Mouse (Mus musculus): Measurements from ENCODE around the gene Zfp78. TPM values are rescaled to one million over a fixed set of nuclear protein-coding genes. Genes with fewer than 3 reads are reported as not detected.
"Not testable (repeated sequence)": the region's sequence is repeated elsewhere in the genome, so short reads cannot be mapped to it uniquely, and the experiment has no call there.

The Zfp78 gene
- polyA plus RNA-seq, 1 experiment from 2014 or later: 4.6 TPM

DNA sequence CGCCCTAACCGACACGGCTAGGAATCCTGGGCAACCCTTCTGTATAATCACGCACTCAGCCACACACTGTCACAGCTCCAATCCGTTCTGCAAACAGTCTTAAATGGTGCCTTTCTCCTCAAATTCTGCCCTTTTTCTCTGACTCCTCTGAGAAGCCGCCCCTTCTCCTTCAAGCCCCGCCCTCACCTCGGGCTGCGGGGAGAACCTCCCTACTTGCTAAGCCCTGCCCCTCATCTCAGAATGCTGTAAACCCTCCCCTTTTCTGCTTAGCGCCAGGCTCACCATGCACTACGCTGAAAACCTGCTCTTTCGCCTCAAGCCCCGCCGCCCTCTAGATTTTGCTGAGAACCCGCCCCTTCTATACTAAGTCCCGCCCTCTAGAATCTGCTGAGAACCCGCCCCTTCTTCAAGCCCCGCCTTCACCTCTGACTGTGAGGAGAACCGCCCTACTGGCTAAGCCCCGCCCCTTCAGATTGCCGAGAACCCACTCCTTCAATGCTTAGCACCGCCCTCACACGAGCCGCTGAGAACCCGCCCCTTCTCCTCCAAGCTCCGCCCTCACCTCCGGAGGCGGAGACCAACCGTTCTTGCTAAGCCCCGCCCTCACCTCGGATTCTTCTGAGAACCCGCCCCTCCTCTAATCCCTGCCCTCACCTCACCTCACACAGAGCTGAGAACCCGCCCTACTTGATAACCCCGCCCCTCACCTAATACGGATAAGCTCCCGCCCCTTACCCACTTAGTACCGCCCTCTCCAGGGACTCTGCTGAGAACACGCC, 623 bp upstream of the Zfp78 start:
- H3K9me3 ChIP-seq: no peaks in the 10 kb centered on the region
- peak overlapping the region; percentile 54 for H3K4me3 ChIP-seq
- peak overlapping the region; percentile 56 for H3K4me2 ChIP-seq (replicated peaks)
- H3K9ac ChIP-seq (replicated peaks): peak overlapping the region; percentile 59
- H3K4me1 ChIP-seq: peaks cover 10% of the 10 kb centered on the region
- WGBS: under 1% methylated on average over 38 of the region's 38 CpGs
- no peaks in the 10 kb centered on the region for H3K27me3 ChIP-seq
- H3K36me3 ChIP-seq: no peaks in the 10 kb centered on the region
- peak; percentile 94 for ATAC-seq (replicated peaks)
- peak overlapping the region; percentile 96 for H3K27ac ChIP-seq (replicated peaks)

DNA sequence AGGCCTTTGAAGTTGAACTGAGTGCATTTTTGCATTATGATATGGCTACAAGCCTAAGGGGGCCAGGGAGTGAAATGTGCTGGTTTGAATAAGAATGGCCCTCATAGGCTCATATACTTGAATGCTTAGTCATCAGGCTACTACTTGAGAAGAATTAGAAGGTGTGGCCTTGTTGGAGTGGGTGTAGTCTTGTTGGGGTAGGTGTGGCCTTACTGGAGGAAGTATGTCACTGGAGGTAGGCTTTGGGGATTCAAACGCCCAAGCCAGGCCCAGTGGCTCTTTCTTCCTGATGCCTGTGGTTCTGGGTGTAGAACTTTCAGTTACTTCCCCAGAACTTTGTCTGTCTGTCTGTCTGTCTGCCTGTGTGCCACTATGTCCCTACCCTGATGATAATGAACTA, 1.7 kb downstream of the Zfp78 start:
- ATAC-seq (replicated peaks): no peak
- 67% methylated on average over 1 of the region's 1 CpGs for WGBS
- Histone ChIP-seq H3K27me3 (no peaks in the 10 kb centered on the region), H3K27ac (replicated peaks) (no peak overlapping the region), H3K36me3 (no peaks in the 10 kb centered on the region), H3K9me3 (no peaks in the 10 kb centered on the region), H3K9ac (replicated peaks) (no peak overlapping the region), H3K4me2 (replicated peaks) (no peak overlapping the region), H3K4me3 (no peak overlapping the region), H3K4me1 (peaks cover 10% of the 10 kb centered on the region)

DNA sequence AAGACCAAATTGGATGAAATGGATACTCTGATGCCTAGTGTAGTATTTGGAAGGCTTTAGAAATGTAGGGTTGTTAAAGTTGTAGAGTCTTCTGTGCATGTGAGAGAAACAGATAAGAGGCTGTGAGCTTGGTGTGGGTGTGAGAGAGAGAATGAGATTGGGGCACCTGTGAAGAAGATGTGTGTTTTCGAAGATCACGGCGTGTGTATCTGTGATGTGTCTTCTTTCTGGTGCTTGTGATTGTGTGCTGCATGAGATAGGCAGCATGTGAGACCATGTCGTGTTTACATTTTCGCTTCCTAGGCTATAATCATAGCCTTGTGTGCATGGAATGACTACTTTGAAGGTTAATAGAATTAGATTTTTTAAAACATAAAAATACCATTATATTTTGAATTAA, 4.1 kb downstream of the Zfp78 start:
- no peak for ATAC-seq (replicated peaks)
- H3K27me3 ChIP-seq: no peaks in the 10 kb centered on the region
- no peak overlapping the region for H3K4me3 ChIP-seq
- no peaks in the 10 kb centered on the region for H3K9me3 ChIP-seq
- peaks cover 10% of the 10 kb centered on the region for H3K4me1 ChIP-seq
- H3K27ac ChIP-seq (replicated peaks): no peak overlapping the region
- no peak overlapping the region for H3K4me2 ChIP-seq (replicated peaks)
- 92% methylated on average over 5 of the region's 5 CpGs for WGBS
- H3K9ac ChIP-seq (replicated peaks): no peak overlapping the region
- H3K36me3 ChIP-seq: no peaks in the 10 kb centered on the region; the same call in 1 of the 2 replicates

- 85% methylated on average over 5 of the region's 5 CpGs for WGBS
- not testable (repeated sequence) for H3K9ac ChIP-seq (replicated peaks); H3K27ac ChIP-seq (replicated peaks); H3K4me1 ChIP-seq; H3K4me3 ChIP-seq; H3K36me3 ChIP-seq; ATAC-seq (replicated peaks); H3K4me2 ChIP-seq (replicated peaks); H3K9me3 ChIP-seq; H3K27me3 ChIP-seq
Measured at GRCm38 (mm10) chr7:6368146-6368545, 5.1 kb downstream of the Zfp78 start.

- 91% methylated on average over 3 of the region's 3 CpGs for WGBS
- no peaks in the 10 kb centered on the region for H3K27me3 ChIP-seq
- ATAC-seq (replicated peaks): no peak
- no peaks in the 10 kb centered on the region; the same call in 1 of the 2 replicates for H3K36me3 ChIP-seq
- H3K4me2 ChIP-seq (replicated peaks): no peak overlapping the region
- no peak overlapping the region for H3K9ac ChIP-seq (replicated peaks)
- no peaks in the 10 kb centered on the region for H3K9me3 ChIP-seq
- H3K4me1 ChIP-seq: 0 out of 2 replicates have a peak, but pooled peaks cover 1% of the 10 kb centered on the region
- H3K27ac ChIP-seq (replicated peaks): no peak overlapping the region
- no peak overlapping the region for H3K4me3 ChIP-seq
Measured at GRCm38 (mm10) chr7:6369460-6369859, 6.4 kb downstream of the Zfp78 start.

DNA sequence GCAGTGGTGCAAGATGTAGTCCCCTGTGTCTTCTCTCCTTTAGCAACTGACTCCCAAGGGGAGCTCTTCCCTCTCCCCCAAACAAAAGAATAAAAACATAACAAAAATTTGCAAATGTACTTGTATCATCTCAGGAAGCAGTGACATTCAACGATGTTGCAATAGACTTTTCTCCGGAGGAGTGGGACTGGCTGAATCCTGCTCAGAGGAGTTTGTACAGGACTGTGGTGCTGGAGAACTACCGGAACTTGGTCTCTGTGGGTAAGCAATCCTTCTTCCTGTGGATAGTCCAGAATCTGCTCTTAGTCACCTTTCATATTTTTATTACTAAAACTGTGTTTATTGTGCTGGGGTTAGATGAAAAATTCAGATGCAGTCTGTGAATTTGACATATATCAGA, 9.9 kb downstream of the Zfp78 start:
- no peaks in the 10 kb centered on the region for H3K4me1 ChIP-seq
- 91% methylated on average over 3 of the region's 3 CpGs for WGBS
- no peaks in the 10 kb centered on the region for H3K27me3 ChIP-seq
- no peak overlapping the region for H3K9ac ChIP-seq (replicated peaks)
- H3K4me2 ChIP-seq (replicated peaks): no peak overlapping the region
- no peak overlapping the region for H3K27ac ChIP-seq (replicated peaks)
- no peaks in the 10 kb centered on the region for H3K9me3 ChIP-seq
- no peak overlapping the region for H3K4me3 ChIP-seq
- peaks cover 5% of the 10 kb centered on the region; the same call in 1 of the 2 replicates for H3K36me3 ChIP-seq
- ATAC-seq (replicated peaks): no peak

- Histone ChIP-seq H3K9me3 (no peaks in the 10 kb centered on the region), H3K27me3 (no peaks in the 10 kb centered on the region), H3K4me2 (replicated peaks) (no peak overlapping the region), H3K9ac (replicated peaks) (no peak overlapping the region), H3K4me1 (peaks cover 8% of the 10 kb centered on the region), H3K36me3 (peaks cover 11% of the 10 kb centered on the region; the same call in 1 of the 2 replicates), H3K4me3 (no peak overlapping the region), H3K27ac (replicated peaks) (no peak overlapping the region)
- ATAC-seq (replicated peaks): no peak
- WGBS: 91% methylated on average over 8 of the region's 8 CpGs
Measured at GRCm38 (mm10) chr7:6378441-6378840, 15.4 kb downstream of the Zfp78 start.

- H3K27me3 ChIP-seq: no peaks in the 10 kb centered on the region
- no peaks in the 10 kb centered on the region for H3K9me3 ChIP-seq
- peaks cover 6% of the 10 kb centered on the region; the same call in 1 of the 2 replicates for H3K36me3 ChIP-seq
- H3K9ac ChIP-seq (replicated peaks): no peak overlapping the region
- no peak overlapping the region for H3K4me3 ChIP-seq
- H3K27ac ChIP-seq (replicated peaks): no peak overlapping the region
- no peak for ATAC-seq (replicated peaks)
- H3K4me2 ChIP-seq (replicated peaks): no peak overlapping the region
- WGBS: 93% methylated on average over 2 of the region's 2 CpGs
- peaks cover 22% of the 10 kb centered on the region for H3K4me1 ChIP-seq
Measured at GRCm38 (mm10) chr7:6381431-6381830, 18.4 kb downstream of the Zfp78 start.

DNA sequence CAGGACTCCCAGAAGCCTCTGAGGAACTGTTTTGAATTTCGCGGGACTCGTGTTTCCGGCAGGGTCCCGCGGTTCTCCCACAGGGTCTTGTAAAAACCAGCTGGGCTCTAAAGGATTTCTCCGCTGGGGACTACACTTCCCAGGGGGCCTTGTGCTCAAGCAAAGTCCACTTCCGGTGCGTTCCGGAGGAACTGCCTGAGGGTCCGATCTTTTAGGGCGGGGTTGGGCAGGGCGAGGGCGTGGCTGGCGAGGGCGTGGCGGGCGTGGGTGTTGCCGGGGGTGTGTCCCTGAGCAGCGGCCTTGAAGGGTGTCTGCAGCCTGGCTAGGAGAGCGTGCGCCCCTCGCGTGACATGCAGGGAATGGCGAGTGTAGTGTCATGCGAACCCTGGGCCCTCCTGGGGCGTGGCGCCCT, 20.0 kb downstream of the Zfp78 start, which contains the start of gene Zfp28:
Gene Zfp28 (plus strand): TSS at position 252 of the 412 bp plus-strand sequence.
- peaks cover 22% of the 10 kb centered on the region for H3K4me1 ChIP-seq
- H3K27me3 ChIP-seq: no peaks in the 10 kb centered on the region
- no peaks in the 10 kb centered on the region for H3K9me3 ChIP-seq
- ATAC-seq (replicated peaks): peak; percentile 97
- peak within 1 kb of the TSS; percentile 78 for H3K4me3 ChIP-seq
- H3K4me2 ChIP-seq (replicated peaks): peak within 1 kb of the TSS; percentile 86
- peaks cover 10% of the 10 kb centered on the region; the same call in 1 of the 2 replicates for H3K36me3 ChIP-seq
- WGBS: under 1% methylated on average over 28 of the region's 28 CpGs
- H3K9ac ChIP-seq (replicated peaks): peak within 1 kb of the TSS; percentile 72
- peak within 1 kb of the TSS; percentile 39; the same call in 1 of the 2 replicates for H3K27ac ChIP-seq (replicated peaks)

GRCm38 (mm10) chr7:6384011-6384410, 20.9 kb downstream of the Zfp78 start:
- Histone ChIP-seq H3K4me3 (peak overlapping the region; percentile 78), H3K27me3 (no peaks in the 10 kb centered on the region), H3K36me3 (peaks cover 4% of the 10 kb centered on the region; the same call in 1 of the 2 replicates), H3K9me3 (no peaks in the 10 kb centered on the region), H3K9ac (replicated peaks) (peak overlapping the region; percentile 72; the same call in 1 of the 2 replicates), H3K27ac (replicated peaks) (no peak overlapping the region), H3K4me2 (replicated peaks) (peak overlapping the region; percentile 86), H3K4me1 (peaks cover 22% of the 10 kb centered on the region)
- ATAC-seq (replicated peaks): peak; percentile 5; the same call in 1 of the 2 replicates
- WGBS: 77% methylated on average over 8 of the region's 8 CpGs

- ATAC-seq (replicated peaks): no peak
- peaks cover 22% of the 10 kb centered on the region for H3K4me1 ChIP-seq
- 0 out of 2 replicates have a peak overlapping the region, but pooled peaks have one; percentile 11 for H3K27ac ChIP-seq (replicated peaks)
- no peaks in the 10 kb centered on the region for H3K27me3 ChIP-seq
- H3K9ac ChIP-seq (replicated peaks): no peak overlapping the region
- no peak overlapping the region for H3K4me2 ChIP-seq (replicated peaks)
- peaks cover 32% of the 10 kb centered on the region for H3K36me3 ChIP-seq
- WGBS: 85% methylated on average over 8 of the region's 8 CpGs
- no peak overlapping the region for H3K4me3 ChIP-seq
- no peaks in the 10 kb centered on the region for H3K9me3 ChIP-seq
Measured at GRCm38 (mm10) chr7:6386995-6387394, 23.9 kb downstream of the Zfp78 start.

GRCm38 (mm10) chr7:6388971-6389370, 25.9 kb downstream of the Zfp78 start:
- Histone ChIP-seq H3K4me1 (peaks cover 9% of the 10 kb centered on the region), H3K4me2 (replicated peaks) (no peak overlapping the region), H3K9me3 (no peaks in the 10 kb centered on the region), H3K4me3 (no peak overlapping the region), H3K9ac (replicated peaks) (no peak overlapping the region), H3K27me3 (no peaks in the 10 kb centered on the region), H3K27ac (replicated peaks) (no peak overlapping the region), H3K36me3 (peaks cover 49% of the 10 kb centered on the region)
- no peak for ATAC-seq (replicated peaks)
- WGBS: 90% methylated on average over 5 of the region's 5 CpGs
